Mouse (Mus musculus): ENCODE measurements around the gene Mpdu1.
A peak's percentile ranks its signal among the peaks of the same experiment; 100 is the strongest.
"Not testable (repeated sequence)": the region's sequence is repeated elsewhere in the genome, so short reads cannot be mapped to it uniquely, and the experiment has no call there.

The Mpdu1 gene

GRCm38 (mm10) chr11:69663795-69664194 is 1.4 kb upstream of the Mpdu1 start:
- peak in 1 of 2 experiments; percentile 66 for DNase-seq

GRCm38 (mm10) chr11:69662967-69663671 is 677 bp upstream of the Mpdu1 start:
- peak in 1 of 2 experiments; percentile 60 for DNase-seq

- peak in 1 of 2 experiments; percentile 58 for DNase-seq
These were observed 1.1 kb downstream of the Mpdu1 start for GRCm38 (mm10) chr11:69661221-69661881.

- DNase-seq: peak in 1 of 2 experiments; percentile 36
These were observed 5.0 kb downstream of the Mpdu1 start for GRCm38 (mm10) chr11:69657462-69657881.

- peak; percentile 37 to 57 for DNase-seq
These were observed 5.6 kb downstream of the Mpdu1 start for GRCm38 (mm10) chr11:69656617-69657461.

- no peak for DNase-seq
These were observed 6.4 kb downstream of the Mpdu1 start for GRCm38 (mm10) chr11:69656065-69656455.

- DNase-seq: peak; percentile 79
These were observed 7.0 kb downstream of the Mpdu1 start, which contains the start of gene Sox15 for GRCm38 (mm10) chr11:69655264-69656064. Gene Sox15 (plus strand): TSS chr11:69655314.

- peak in 1 of 2 experiments; percentile 43 for DNase-seq
These were observed 7.7 kb downstream of the Mpdu1 start for GRCm38 (mm10) chr11:69654760-69655159.

- DNase-seq: no peak
These were observed 9.0 kb downstream of the Mpdu1 start for GRCm38 (mm10) chr11:69653399-69653798.

GRCm38 (mm10) chr11:69645860-69646259 is 16.6 kb downstream of the Mpdu1 start:
- DNase-seq: no peak

GRCm38 (mm10) chr11:69635471-69635870 is 27.0 kb downstream of the Mpdu1 start:
- DNase-seq: no peak

GRCm38 (mm10) chr11:69633128-69633866 is 29.1 kb downstream of the Mpdu1 start:
- peak; percentile 65 to 86 for DNase-seq

GRCm38 (mm10) chr11:69632284-69633089 is 30.0 kb downstream of the Mpdu1 start, which contains the start of gene Fxr2:
Gene Fxr2 (plus strand): TSS chr11:69632990.
- DNase-seq: peak; percentile 100

GRCm38 (mm10) chr11:69629802-69630201 is 32.6 kb downstream of the Mpdu1 start:
- DNase-seq: peak in 1 of 2 experiments; percentile 30

GRCm38 (mm10) chr11:69628286-69628685 is 34.2 kb downstream of the Mpdu1 start:
- peak; percentile 81 to 88 for DNase-seq

GRCm38 (mm10) chr11:69624339-69624738 is 38.1 kb downstream of the Mpdu1 start:
- not testable (repeated sequence) for DNase-seq

- DNase-seq: no peak
These were observed 39.4 kb downstream of the Mpdu1 start for GRCm38 (mm10) chr11:69623006-69623405.

GRCm38 (mm10) chr11:69622406-69622805 is 40.0 kb downstream of the Mpdu1 start:
- DNase-seq: peak; percentile 23 to 49

- DNase-seq: peak; percentile 70 to 87
These were observed 40.7 kb downstream of the Mpdu1 start, which contains the start of gene Sat2 for GRCm38 (mm10) chr11:69621571-69622268. Gene Sat2 (plus strand): TSS chr11:69622024.

All from kidney, postnatal 25 days (tissue).